Mouse (Mus musculus) lung, postnatal 4 days (tissue): ENCODE results near the gene 4933417A18Rik.
"Not testable (repeated sequence)": the region's sequence is repeated elsewhere in the genome, so short reads cannot be mapped to it uniquely, and the experiment has no call there.

Experiments used
- DNase-seq, 2 experiments: peaks; one replicate each; pipeline ENCODE4 v3.0.0; 2021

Gene 4933417A18Rik

DNA sequence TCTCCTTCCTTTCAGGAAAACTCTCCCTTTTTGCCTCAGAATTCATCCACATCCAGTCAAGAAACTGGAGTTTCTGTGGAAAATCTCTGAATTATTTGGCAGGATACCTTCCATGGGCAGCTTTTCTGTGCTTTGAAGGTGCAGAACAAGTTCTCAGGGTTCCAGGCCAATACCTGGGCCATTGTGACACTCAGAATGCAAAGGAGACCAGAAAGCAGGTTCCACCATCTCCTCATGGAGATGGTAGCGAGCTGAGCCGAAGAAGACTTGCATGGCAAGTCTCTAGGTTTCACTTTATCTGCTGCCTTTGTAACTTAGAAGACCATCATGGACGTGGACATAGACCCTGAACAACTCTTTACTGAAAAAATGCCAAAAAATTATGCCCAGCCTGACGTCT lies at the start of gene 4933417A18Rik, which contains the start of gene Fam217a:
4933417A18Rik (plus strand) TSS at position 200 of the 400 bp plus-strand sequence.
Fam217a (minus strand) TSS at position 101 of the 400 bp plus-strand sequence.
- DNase-seq = no peak

DNA sequence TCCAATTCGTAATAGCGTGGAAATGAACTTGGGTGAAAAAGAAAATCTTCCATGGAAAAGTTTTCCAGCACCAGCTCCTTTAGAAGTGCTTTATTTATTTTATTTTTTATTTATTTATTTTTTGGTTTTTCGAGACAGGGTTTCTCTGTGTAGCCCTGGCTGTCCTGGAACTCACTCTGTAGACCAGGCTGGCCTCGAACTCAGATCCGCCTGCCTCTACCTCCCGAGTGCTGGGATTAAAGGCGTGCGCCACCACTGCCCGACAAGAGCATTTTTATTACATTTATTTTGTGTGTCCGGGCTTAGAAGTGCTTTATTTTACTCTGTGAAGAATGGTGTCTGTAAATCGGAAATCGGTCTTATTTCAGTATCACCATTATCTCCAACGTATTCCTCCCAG lies 49.5 kb upstream of the 4933417A18Rik start:
- peak; percentile 27 to 30 for DNase-seq

DNA sequence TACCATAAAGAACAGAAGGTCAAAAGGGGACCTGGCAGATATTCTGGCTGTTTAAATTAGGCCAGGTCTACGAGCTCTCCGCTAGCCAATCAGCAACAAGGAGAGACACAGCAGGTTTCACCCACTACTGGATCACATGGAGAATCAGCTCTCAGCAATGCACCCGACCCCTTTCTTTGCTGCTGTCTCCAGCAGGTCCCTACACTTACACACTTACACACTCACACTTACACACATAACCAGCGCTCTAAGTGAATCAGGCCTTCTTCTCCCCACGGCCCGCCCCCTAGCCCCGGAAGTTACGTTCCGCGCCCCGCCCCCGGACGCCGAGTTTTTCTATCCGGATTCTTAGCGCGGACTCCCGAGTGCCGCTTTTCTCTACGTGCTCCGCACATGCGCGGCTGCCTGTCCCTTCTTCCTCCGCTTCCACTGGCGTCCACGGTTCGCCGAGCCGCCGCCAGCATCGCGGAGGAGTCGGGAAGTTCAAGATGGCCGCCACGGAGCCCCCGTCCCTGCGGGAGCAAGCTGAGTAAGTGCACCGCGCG lies 49.0 kb upstream of the 4933417A18Rik start, which contains the start of gene Prpf4b:
Prpf4b (plus strand) TSS at position 137 of the 545 bp plus-strand sequence.
- DNase-seq = peak; percentile 94

DNA sequence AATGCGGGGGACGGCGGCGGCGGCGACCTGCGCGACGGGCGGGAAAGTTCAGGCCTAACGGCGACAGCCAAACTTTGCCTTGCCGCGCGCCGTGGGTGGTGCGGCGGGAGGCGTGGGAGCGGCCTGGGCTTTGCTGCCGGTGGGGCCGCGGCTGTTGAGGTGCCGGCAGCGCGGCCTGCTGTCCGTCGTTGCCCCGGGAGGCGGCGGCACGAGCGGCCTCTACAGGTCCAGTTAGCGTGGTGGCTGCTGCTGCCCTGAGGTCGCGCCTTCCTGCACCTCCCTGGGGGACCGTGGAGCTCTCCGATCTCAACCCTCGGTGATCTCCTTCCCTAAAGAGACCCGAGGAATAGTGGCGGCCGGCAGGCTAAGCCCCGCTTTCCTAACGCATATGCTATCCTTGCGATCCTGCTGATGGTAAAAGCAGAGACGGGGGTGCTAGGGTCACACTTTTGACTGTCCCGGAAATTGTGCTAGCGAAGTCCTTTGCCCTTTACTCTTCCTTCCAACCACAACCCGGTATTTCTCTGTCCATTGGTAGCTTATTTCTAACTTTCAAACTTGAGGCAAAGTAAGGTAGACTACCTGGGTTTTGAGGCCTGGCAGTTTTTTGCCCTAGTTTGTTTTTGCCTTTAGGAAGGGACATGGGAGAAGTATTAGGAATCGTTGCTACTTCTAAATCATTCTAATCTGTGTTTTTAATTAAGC lies 48.3 kb upstream of the 4933417A18Rik start:
- DNase-seq = peak; percentile 81 to 82

DNA sequence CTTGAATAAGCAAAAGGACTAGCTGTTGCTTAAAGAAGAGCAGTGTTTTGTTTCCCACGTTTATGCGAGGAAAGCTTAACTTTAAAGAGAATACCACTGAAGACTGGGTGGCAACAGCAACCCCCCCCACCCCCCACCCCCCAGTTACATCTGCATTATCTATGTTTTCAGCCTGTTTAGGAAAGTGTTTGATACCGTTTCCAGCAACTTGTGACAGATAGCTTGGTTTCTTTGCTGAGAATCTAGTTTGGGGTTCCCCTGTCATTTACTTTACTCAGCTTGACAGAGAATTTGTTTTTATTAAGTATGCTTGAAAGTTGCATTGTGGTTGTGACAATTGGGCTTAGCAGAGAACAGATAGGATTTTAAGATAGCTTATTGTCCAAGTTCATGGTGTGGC lies 47.7 kb upstream of the 4933417A18Rik start:
- DNase-seq = no peak

DNA sequence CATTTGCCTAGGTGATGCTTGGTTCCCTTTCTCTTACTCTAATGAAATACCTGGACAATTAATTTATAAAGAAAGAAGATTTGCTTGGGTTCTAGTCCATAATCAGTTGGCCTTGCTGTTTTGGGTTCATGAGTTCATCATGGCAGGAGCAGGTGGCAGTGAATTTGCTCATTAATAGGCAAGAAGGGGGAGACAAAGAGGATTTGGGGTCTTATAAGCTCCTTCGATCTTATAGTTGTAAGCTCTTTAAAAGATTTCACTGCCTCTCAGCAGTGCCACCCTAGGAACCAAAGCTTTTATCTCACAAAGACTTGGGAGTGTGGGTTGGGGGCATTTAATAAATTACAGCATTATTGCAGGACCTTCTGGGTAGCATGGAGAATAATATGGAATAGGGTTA lies 31.3 kb upstream of the 4933417A18Rik start:
- DNase-seq = no peak

DNA sequence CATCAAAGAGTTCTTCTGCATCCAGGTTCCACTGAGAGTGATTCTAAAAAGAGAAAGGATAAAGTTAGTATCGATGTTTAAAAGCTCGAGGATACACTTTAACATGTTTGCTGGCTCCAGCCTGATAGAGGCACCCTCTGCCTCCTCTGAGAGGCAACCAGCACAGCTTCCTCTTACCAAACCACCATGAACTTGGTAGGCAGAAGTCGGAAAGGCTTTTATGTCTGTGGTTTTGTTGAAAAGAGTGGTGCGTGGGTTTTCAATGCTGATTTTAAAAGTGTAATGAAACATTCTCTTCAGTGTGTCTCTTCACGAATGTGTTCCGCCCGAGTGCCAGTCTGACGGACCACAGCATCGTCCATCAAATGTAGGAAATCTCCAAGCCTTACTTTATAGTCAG lies 9.6 kb upstream of the 4933417A18Rik start:
- no peak for DNase-seq

DNA sequence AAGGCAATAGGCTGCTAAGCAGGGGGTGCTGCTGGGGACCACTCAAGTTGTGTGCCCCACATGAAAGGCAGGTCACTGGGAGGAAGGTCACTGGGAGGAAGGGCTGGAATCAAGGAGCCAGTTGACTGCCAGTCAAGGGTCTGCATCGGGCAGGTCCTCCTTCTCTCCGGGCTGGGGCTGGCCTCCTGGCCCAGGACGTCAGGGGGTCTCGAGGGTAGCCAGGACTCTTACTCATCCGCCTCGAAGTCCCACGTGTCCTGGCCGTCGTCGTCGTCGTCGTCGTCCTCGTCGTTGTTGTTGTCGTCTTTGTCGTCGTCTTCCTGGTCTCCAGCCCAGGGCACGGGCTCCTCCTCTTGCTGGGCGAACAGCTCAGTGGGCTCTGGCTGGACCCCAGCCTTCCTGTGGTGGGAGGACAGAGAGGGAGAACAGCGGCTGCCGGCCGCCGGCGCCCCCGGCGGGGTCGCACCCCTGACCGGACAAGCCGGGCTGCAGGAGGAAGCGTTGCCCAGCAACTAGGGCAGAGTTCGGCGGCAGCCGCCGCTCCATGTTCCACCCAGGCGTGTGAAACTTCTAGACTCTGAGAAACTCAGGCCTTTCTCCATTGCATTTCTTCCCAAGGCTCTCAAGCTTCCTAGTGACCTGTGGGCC lies 7.6 kb upstream of the 4933417A18Rik start:
- peak; percentile 19 to 40 for DNase-seq

DNA sequence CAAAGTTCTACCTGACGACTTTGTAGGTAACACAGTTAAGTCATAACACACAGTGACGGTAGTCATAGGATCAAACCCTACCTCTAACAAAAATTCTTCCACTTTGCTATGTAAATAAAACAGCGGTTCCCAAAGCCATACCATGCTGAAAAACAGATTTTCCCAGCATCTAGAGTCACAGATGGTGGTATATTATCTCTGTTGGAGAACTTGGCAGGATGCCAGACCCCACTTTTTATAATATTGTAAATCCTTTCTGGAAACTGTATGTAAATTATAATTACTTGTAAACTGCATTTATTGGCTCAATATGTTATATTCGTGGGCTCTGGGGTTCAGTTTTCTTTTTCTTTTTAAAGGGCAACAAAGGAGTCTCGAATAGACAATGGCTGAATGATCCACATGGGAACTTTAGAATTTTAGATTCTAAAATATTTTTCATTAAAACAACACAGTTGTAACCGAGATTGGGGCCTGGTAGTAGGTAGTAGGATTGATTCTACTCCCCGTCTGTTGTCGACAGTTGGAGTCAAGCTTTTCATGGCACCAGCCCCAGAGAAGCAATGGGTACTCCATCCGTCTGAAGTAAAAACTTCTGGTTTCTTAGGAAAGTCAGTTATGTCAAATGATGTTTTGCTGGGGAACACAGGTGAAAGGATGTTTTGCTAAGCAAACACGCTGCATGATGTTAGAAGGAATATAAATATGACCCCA lies 10.9 kb downstream of the 4933417A18Rik start:
- no peak for DNase-seq

DNA sequence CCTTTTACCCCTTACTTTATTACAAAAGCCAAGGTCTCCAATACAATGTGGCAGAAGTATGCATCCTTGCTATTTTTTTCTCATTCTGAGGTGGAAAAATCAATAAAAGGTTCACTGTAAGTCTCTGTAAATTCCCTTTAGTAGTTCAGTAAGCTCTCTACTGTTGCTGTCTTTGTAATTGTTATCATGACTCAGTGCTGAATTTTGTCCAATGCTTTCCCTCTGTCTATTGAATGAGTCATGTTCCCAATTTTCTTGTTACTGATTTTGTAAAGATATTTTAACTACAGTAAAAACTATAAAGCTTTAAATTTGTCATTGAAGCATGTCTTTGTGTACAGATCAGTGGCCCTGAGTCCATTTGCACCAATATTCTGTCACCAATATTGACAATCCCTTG lies 18.2 kb downstream of the 4933417A18Rik start:
- DNase-seq = no peak

DNA sequence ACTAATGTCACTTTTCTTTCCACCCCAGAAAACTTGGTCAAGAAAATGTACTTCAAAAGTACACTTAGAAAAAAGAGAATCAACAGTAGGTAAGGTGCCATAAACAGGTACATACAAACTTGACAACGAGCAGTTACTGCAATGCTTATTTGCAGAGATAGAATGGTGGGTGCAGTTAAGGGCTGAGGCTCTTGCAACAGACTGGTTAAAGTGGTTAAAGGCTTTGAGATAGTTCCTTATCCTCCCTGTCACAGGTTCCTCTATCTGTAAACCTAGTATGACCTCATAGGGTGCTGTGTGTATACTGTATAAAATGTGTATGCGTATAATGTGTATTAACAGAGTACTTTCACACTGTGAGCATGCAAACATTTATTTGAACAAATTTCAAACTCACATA lies 27.2 kb downstream of the 4933417A18Rik start:
- DNase-seq = not testable (repeated sequence)

DNA sequence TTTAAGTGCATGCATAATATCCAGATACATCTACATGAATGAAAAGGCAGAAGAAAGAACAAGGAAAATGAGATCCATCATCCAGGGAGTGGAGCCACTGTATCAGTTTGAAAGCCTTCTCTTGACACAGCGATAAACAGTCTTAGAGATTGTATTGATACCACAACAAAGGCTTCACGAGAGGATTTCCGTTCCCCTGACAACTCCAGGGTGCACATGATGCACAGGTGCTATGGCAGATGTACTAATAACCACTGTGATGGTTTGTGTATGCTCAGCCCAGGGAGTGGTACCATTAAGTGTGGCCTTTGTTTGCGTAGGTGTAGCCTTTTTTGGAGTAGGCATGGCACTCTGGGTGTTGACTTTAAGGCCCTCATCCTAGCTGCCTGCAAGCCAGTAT lies 32.7 kb downstream of the 4933417A18Rik start:
- no peak for DNase-seq

DNA sequence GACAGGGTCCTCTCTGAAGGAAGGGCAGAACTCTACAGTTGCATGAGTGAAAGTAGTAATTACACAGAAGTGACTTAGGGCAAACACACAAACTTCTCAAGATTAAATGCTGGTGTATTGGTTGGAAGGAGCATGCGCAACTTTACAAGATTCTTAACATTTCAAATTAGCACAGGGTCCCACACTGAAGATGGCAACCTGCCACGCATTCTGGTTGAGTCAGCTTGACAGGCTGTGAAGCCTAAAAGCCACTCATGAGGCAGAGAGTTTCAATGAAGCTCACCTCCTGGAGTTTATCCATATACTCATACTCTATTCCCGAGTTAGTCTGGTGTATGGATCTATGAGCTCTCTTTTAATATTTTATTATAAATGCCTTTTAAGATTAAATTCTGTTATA lies 33.9 kb downstream of the 4933417A18Rik start:
- DNase-seq = not testable (repeated sequence)

DNA sequence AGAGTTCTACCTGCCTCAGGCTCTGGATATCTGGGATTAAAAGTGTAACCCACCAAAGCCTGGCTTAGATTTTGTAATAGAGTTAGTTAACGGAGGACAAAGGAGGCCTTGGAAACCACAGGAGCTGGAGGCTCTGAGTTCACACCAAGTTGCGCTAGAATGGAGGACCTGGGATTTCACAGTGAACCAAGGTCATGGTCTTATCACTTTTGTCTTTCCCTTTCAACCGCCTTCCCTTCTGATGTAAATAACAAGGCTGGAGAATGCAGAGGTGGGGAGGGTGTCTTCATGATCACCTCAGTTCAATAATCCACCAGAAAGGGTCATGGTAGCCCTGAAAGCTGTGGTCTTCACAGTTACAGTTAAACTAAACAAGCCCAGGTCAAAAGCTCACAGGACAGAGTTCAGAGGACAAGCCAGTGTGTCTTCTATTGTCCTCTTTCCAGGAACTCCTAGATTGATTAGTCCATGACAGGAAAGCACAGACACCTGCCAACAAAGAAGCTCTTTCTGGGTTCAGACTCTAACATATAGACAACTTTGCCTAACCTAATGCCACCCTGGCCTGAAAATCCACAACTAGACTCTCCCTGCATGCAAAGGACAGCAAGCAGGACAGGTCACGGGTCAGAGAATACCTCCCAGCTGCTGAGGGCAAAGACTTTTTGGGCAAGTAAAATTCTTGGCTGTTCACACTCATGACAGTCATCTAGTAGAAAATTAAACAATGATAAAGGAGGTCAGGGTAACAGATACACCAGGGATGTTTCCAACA lies 37.0 kb downstream of the 4933417A18Rik start:
- no peak for DNase-seq

DNA sequence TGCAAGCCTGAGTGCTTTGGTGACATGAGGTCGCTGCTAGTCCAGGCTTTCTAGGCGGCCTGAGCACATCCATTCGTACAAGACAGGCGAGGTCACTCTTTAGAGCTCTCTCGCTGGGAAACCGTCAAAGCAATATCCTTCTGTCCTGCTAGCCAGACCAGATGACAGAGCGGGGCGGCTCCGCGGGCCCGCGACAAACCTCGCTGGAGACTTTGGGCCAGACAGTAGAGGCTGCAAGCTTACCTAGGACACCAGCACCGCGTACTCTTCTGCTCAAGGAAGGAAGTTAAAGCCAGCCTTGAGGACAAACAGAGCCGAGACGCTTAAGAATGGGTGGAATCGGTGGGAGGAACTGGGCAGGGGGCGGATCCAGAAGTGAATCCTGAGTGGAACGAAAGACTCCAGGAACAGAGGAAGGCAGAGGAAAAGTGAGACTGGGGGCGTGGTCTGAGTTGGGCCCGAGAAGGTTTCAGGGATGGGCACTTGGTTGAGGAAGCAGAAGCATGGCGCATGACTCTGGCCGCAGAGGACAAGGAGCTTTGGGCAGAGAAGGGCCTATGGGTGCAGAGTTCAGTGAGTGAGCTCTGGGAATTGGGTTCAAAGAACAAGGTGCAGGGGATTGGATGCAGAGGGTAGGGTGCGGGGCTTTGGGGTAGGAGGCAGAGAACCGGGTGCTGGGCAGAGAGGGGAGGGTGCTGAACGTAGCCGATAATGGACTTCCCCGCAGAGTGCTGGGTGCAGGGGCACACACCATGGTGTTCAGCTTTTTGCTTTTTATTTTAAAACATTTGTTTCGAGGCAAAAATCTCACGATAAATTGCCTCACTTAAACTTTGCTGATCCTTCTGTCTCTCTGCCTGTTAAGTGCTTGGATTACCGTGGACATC lies 39.5 kb downstream of the 4933417A18Rik start, which contains the start of gene Eci3:
Eci3 (minus strand) TSS at position 300 of the 887 bp plus-strand sequence.
- peak; percentile 55 to 57 for DNase-seq

DNA sequence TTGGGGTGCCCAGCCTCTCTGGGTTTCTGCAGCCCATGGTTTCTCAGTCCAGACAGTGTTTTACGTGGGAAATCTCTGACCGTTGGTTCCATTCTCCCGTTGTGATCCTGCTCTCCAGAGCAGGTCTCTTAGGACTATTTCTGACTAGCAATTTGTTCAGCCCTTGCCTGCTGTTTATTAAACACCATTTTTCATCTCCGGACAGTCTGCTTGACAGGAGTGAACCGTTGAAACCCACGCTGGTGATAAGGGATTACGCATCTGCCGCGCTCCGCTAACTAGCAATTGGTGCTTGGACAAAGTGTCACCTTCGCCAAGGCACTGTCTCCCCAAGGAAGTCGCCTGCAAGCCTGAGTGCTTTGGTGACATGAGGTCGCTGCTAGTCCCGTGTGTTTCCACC lies 40.2 kb downstream of the 4933417A18Rik start:
- no peak for DNase-seq

DNA sequence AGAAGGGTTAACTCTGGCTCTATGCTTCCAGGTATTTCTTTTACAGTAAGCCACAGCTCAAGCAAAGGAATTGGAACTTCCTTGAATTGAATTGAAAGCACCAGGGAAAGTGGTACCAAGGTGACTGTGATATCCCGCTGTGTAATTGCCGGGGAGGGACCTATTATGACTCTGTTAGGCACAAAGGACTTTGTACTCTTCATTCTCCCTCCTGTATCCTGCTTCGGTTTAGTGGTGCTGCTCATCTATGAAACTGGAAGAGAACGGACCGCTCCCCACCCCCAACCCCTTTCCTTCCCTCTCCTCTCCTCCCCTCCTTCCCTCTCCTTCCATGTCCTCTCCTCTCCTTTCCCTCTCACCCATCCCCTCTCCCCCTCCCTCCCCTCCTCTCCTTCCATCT lies 40.7 kb downstream of the 4933417A18Rik start:
- DNase-seq = no peak

DNA sequence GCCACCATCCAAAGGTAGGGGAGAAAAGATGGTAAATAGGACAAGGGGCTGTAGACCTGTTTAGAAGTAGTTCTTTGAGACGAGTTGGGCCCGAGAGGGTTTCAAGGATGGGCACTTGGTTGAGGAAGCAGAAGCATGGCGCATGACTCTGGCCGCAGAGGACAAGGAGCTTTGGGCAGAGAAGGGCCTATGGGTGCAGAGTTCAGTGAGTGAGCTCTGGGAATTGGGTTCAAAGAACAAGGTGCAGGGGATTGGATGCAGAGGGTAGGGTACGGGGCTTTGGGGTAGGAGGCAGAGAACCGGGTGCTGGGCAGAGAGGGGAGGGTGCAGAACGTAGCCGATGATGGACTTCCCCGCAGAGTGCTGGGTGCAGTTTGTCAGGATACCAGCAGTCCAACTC lies 41.4 kb downstream of the 4933417A18Rik start:
- DNase-seq = not testable (repeated sequence)

DNA sequence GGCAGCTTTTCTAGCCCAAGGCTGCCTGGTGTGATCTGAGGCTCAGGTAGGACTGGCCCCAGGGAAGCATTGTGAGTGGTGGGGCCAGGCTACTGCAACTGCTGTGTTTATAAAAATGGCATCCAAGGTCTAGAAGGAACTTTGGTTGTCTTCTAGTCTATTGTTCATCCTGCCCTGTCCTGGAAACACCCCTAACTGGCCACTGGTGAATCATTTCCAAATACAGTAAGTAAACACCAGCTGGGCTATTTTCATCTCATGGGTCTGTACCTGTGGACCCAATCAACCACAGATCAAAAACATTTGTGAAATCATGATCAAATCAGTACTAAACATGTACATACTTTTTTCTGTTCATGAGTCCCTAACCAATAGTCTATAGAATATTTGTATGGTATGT lies 48.2 kb downstream of the 4933417A18Rik start:
- not testable (repeated sequence) for DNase-seq

DNA sequence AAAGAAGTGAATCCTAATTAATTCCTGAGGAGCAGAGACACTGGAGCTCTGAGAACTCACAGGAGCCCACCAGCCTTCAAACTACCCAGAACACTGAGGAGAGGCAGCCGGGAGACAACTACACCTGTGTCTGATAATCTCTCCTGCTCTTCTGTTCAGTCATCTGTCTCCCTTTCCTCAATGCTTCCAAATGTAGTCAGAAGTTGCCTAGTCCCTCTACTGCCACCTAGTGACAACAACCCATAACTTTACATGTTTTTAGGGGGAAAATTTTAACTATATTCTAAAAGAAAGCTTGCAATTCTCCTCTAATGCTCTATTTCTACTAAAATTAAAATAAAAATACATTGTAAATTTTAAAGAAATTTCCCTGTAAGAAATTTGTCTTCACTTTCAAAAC lies 48.9 kb downstream of the 4933417A18Rik start:
- no peak for DNase-seq

DNA sequence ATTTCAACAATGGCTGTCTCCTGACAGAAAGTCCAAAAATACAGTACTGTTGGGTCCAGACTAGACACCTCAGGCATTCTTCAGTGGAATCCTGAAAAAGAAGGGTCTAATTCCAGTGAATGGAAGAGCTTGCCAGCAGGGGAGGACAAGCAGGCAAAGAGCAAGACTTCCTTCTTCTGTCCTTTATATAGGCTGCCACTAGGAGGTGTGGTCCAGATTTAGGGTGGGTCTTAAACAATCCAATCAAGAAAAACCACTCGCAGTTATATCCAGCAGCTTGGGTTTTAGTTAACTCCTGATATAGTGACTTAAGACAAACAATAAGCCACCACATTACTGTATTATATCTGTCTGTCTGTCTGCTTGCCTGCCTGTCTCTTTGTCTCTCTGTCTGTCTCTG lies 49.6 kb downstream of the 4933417A18Rik start:
- DNase-seq = no peak
